Mouse (Mus musculus) thymus, adult 2 months (tissue): ENCODE data around the gene Sec31b. TPM values are rescaled to one million over a fixed set of nuclear protein-coding genes. Genes with fewer than 3 reads are reported as not detected.

Source experiments
- DNase-seq: peaks from one replicate; pipeline ENCODE4 v3.0.0; 2021
- H3K27ac ChIP-seq: fragments of 200-500 bp; 2 replicates; pipeline ENCODE4 v1.5.1; 2012; ENCODE audit warnings: low read length, control low read depth; ENCODE audit not compliant: control insufficient read depth, insufficient read depth
- H3K27me3 ChIP-seq: fragments of 200-500 bp; 2 replicates; pipeline ENCODE4 v1.6.1; 2012; ENCODE audit warnings: mild to moderate bottlenecking, low read length, moderate library complexity, mixed read lengths; ENCODE audit not compliant: control insufficient read depth, insufficient read depth
- H3K36me3 ChIP-seq: fragments of 200-500 bp; 2 replicates; pipeline ENCODE4 v1.6.1; 2012; ENCODE audit warnings: mild to moderate bottlenecking, low read length, moderate library complexity; ENCODE audit not compliant: control insufficient read depth, insufficient read depth
- H3K4me1 ChIP-seq: fragments of 200-500 bp; replicated peaks from 2 replicates; pipeline ENCODE4 v1.6.1; 2012; ENCODE audit warnings: low read length; ENCODE audit not compliant: control insufficient read depth, insufficient read depth
- H3K4me3 ChIP-seq: fragments of 200-500 bp; 2 replicates; pipeline ENCODE4 v1.5.1; 2012; ENCODE audit warnings: mild to moderate bottlenecking, low read length, control low read depth, moderate library complexity; ENCODE audit not compliant: control insufficient read depth, insufficient read depth
- CTCF ChIP-seq: fragments of 200-500 bp; IDR thresholded peaks from 2 replicates; pipeline ENCODE4 v1.5.1; 2012; ENCODE audit warnings: mild to moderate bottlenecking, control low read depth, low read length, moderate library complexity, borderline replicate concordance; ENCODE audit not compliant: control insufficient read depth, poor library complexity, insufficient read depth; ENCODE audit errors: extremely low read depth
- POLR2A ChIP-seq: fragments of 200-500 bp; IDR thresholded peaks from 2 replicates; pipeline ENCODE4 v1.6.1; 2012; ENCODE audit warnings: mild to moderate bottlenecking, low read length, control low read depth, moderate library complexity; ENCODE audit not compliant: control insufficient read depth, poor library complexity, insufficient read depth; ENCODE audit errors: extremely low read depth
- WGBS: fragments of 180-500 bp; shearing (Covaris S2); methylation state at CpG from one replicate; pipeline ENCODE4 v1.1.7; 2018; 5-methylcytosine and 5-hydroxymethylcytosine counted together
- polyA plus RNA-seq: library from polyadenylated mRNA; depleted of rRNA; stranded (reverse); fragments of >200 nt; gene quantifications from 2 replicates; pipeline ENCODE4 v1.2.3, GENCODE M21; 2012

Gene Sec31b
- polyA plus RNA-seq, 1 experiment, result 18.8 TPM

- peaks cover 25% of the 10 kb centered on the region for H3K36me3 ChIP-seq
- TF ChIP-seq CTCF (peak; percentile 86; the same call in 1 of the 2 replicates), POLR2A (peak; percentile 90)
- H3K27me3 ChIP-seq, result no peaks in the 10 kb centered on the region
- DNase-seq, result peak; percentile 96
- H3K4me3 ChIP-seq, result peak within 1 kb of the TSS; percentile 82
- WGBS, result under 1% methylated on average over 33 of the region's 33 CpGs
- peaks cover 9% of the 10 kb centered on the region for H3K4me1 ChIP-seq
- no peak within 1 kb of the TSS for H3K27ac ChIP-seq
Measured at GRCm38 (mm10) chr19:44562652-44563206, 17.1 kb upstream of the Sec31b start, which contains the start of gene Hif1an. Hif1an (plus strand) TSS chr19:44562850.

DNA sequence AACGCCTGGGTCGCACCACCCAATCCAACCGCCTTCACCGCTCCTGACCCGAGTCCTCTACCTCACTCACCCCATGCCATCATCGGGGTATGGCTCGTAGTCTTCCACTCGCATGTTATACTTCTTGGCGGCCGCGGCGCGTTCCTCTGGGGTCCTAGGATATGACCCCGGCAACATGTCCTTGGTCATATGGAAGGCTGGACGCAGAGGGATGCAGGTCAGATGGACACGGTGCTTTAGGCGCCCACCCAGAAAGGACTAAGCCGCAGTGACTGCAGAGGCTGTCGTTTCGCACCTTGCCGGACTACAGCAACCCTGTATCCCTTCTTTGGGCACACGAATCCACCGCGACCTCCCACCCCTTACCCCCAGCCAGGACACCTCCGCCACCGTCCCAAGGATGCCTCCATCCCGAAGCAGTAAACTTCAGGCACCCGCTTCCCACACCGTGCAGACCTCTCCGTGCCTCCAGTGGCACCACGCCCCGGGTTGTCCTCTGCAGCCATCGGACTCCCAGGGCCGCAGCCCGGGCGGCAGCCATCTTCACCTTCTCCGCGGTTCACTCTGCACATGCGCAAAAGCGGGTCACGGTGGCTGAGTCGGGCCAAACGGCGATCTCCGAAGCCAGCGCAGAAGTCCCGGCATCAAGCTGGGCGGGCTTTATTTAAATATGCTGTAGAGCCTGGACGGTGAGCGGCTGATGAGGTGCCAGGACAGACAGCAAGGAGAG lies 9.4 kb upstream of the Sec31b start, which contains the start of gene Ndufb8:
Gene Ndufb8 (minus strand): TSS at position 580 of the 730 bp plus-strand sequence.
- H3K27me3 ChIP-seq, result no peaks in the 10 kb centered on the region
- under 1% methylated on average over 50 of the region's 50 CpGs for WGBS
- DNase-seq, result peak; percentile 95
- peak within 1 kb of the TSS; percentile 81 for H3K4me3 ChIP-seq
- peaks cover 23% of the 10 kb centered on the region for H3K36me3 ChIP-seq
- TF ChIP-seq CTCF (no peak), POLR2A (peak; percentile 68; the same call in 1 of the 2 replicates)
- no peak within 1 kb of the TSS for H3K27ac ChIP-seq
- peaks cover 9% of the 10 kb centered on the region for H3K4me1 ChIP-seq

DNA sequence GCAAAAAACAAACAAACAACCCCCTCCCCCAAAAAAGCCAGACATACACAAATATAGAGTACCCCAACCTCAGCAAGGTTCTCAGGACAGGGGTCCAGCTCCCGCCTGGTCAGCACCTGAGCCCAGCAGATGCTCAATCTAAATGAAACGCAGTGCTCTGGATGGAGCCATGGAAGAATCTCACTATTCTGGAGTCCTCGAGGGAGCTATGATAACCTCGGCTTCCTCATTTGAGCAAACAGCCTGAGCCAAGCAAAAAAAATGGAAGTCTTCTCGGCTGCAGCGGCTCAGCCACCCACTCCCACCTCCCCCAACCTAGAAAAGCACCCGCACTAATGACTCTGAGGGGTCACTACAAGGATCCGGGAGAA lies 8.8 kb upstream of the Sec31b start:
- Histone ChIP-seq H3K4me1 (peaks cover 9% of the 10 kb centered on the region), H3K36me3 (peaks cover 28% of the 10 kb centered on the region), H3K27ac (no peak overlapping the region), H3K27me3 (no peaks in the 10 kb centered on the region), H3K4me3 (peak overlapping the region; percentile 81)
- DNase-seq, result no peak
- no peak for TF ChIP-seq CTCF
- no peak for TF ChIP-seq POLR2A
- 3% methylated on average over 8 of the region's 8 CpGs for WGBS

DNA sequence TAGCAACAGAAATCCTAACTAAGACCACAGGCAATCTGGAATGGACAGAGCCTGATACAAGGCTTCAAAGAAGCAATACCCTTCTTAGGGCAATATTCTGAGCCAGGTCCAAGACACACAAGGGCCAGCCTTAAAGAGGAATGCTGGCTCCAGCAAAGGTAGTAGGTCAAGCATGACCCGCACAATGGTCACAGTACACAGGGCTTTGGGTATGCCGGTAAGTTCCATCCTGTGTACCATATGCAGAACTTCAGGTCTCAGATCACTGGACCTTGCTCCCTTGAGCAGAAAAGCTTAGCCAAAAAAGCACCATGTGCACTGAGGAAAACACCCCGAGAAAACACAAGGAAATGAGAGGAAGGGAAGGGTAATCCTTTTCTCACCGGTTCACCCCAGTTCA lies 7.6 kb upstream of the Sec31b start:
- DNase-seq, result no peak
- Histone ChIP-seq H3K36me3 (peaks cover 40% of the 10 kb centered on the region), H3K27ac (no peak overlapping the region), H3K4me3 (no peak overlapping the region), H3K4me1 (peaks cover 9% of the 10 kb centered on the region), H3K27me3 (no peaks in the 10 kb centered on the region)
- no peak for TF ChIP-seq POLR2A
- no peak for TF ChIP-seq CTCF
- 95% methylated on average over 4 of the region's 4 CpGs for WGBS

GRCm38 (mm10) chr19:44552731-44553130 lies 7.1 kb upstream of the Sec31b start, which contains the start of gene Gm20538:
Gm20538 (minus strand) TSS chr19:44552831.
- Histone ChIP-seq H3K27ac (no peak within 1 kb of the TSS), H3K36me3 (peaks cover 41% of the 10 kb centered on the region), H3K4me3 (no peak within 1 kb of the TSS), H3K4me1 (peaks cover 9% of the 10 kb centered on the region), H3K27me3 (no peaks in the 10 kb centered on the region)
- no peak for TF ChIP-seq CTCF
- TF ChIP-seq POLR2A, result no peak
- DNase-seq, result no peak
- 97% methylated on average over 4 of the region's 4 CpGs for WGBS

- Histone ChIP-seq H3K4me3 (no peak overlapping the region), H3K4me1 (0 out of 2 replicates have a peak, but pooled peaks cover 5% of the 10 kb centered on the region), H3K27me3 (peaks cover 6% of the 10 kb centered on the region), H3K27ac (no peak overlapping the region), H3K36me3 (peaks cover 16% of the 10 kb centered on the region)
- 2% methylated on average over 13 of the region's 13 CpGs for WGBS
- DNase-seq, result peak; percentile 73
- TF ChIP-seq POLR2A (no peak), CTCF (no peak)
Measured at GRCm38 (mm10) chr19:44544775-44545174, 889 bp downstream of the Sec31b start.
